Mouse (Mus musculus) lung, embryonic 16.5 days (tissue): ENCODE results near the gene Gm20605. TPM values are rescaled to one million over a fixed set of nuclear protein-coding genes. Genes with fewer than 3 reads are reported as not detected.
"Not testable (repeated sequence)": the region's sequence is repeated elsewhere in the genome, so short reads cannot be mapped to it uniquely, and the experiment has no call there.

Experiments used
- ATAC-seq: fragments of 200-750 bp; cut with Nextera tagmentation; 2 replicates; pipeline ENCODE4 v1.8.0; 2017; ENCODE audit warnings: low read depth, mild to moderate bottlenecking, moderate library complexity
- H3K27ac ChIP-seq: fragments of 300-500 bp; sonication (generic); 2 replicates; pipeline ENCODE4 v1.5.1; 2014; ENCODE audit warnings: mild to moderate bottlenecking, control low read depth, low read length
- H3K27me3 ChIP-seq: fragments of 300-500 bp; sonication (generic); 2 replicates; pipeline ENCODE4 v1.6.1; 2014; ENCODE audit warnings: low read depth, low read length, mixed read lengths; ENCODE audit not compliant: control insufficient read depth, insufficient read depth
- H3K36me3 ChIP-seq: fragments of 300-500 bp; sonication (generic); 2 replicates; pipeline ENCODE4 v1.6.1; 2014; ENCODE audit warnings: low read length; ENCODE audit not compliant: control insufficient read depth, insufficient read depth
- H3K4me1 ChIP-seq: fragments of 300-500 bp; sonication (generic); replicated peaks from 2 replicates; pipeline ENCODE4 v1.6.1; 2014; ENCODE audit warnings: low read length, mixed read lengths; ENCODE audit not compliant: control insufficient read depth, insufficient read depth
- H3K4me2 ChIP-seq: fragments of 300-500 bp; sonication (generic); 2 replicates; pipeline ENCODE4 v1.6.1; 2014; ENCODE audit warnings: low read depth, low read length, control low read depth
- H3K4me3 ChIP-seq: fragments of 300-500 bp; sonication (generic); 2 replicates; pipeline ENCODE4 v1.5.1; 2014; ENCODE audit warnings: mild to moderate bottlenecking, low read length, control low read depth
- H3K9ac ChIP-seq: fragments of 300-500 bp; sonication (generic); 2 replicates; pipeline ENCODE4 v1.6.1; 2014; ENCODE audit warnings: low read length, control low read depth
- H3K9me3 ChIP-seq: fragments of 300-500 bp; sonication (generic); 2 replicates; pipeline ENCODE4 v1.6.1; 2016; ENCODE audit warnings: low read length; ENCODE audit not compliant: control insufficient read depth
- WGBS: fragments of 180-500 bp; shearing (Covaris S2); extraction: QIAGEN DNeasy Blood & Tissue Kit; methylation state at CpG from one replicate; pipeline ENCODE4 v1.1.7; 2014; 5-methylcytosine and 5-hydroxymethylcytosine counted together
- polyA plus RNA-seq: library from polyadenylated mRNA; unstranded; fragments of >200 nt; fragmentation: Nextera tagmentation; extraction: Ambion mirVana; gene quantifications from 2 replicates; pipeline ENCODE4 v1.2.1, GENCODE M21; 2015

Gm20605 gene
- polyA plus RNA-seq, 1 experiment from 2014 or later: 14.8 TPM

DNA sequence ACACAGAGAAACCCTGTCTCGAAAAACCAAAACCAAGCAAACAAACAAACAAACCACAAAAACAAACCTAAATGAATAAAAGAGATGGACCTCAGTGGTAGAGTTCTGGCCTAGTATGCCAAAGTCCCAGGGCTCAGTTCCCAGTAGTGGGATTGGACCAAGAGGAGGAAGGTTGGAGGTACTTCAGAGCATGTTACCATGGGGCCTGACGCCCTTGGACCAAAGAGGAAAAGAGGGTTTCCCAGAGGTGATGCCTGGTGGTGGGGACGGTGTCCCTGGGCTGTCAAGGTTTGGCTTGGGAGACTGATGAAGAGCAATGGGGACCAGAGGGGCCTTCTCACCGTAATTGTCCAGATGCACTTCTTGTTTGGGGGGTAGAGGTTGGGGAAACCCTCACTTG is 18.9 kb upstream of the Gm20605 start:
- WGBS: 44% methylated on average over 4 of the region's 4 CpGs
- Histone ChIP-seq H3K27ac (peak overlapping the region; percentile 96), H3K4me3 (peak overlapping the region; percentile 48), H3K4me1 (peaks cover 36% of the 10 kb centered on the region), H3K4me2 (peak overlapping the region; percentile 61), H3K36me3 (no peaks in the 10 kb centered on the region; the same call in 1 of the 2 replicates), H3K27me3 (no peaks in the 10 kb centered on the region), H3K9me3 (no peaks in the 10 kb centered on the region), H3K9ac (peak overlapping the region; percentile 67)
- 0 out of 2 replicates have a peak, but pooled peaks have one; percentile 0 for ATAC-seq

- peak overlapping the region; percentile 48 for H3K4me3 ChIP-seq
- peak; percentile 86 for ATAC-seq
- no peaks in the 10 kb centered on the region for H3K27me3 ChIP-seq
- H3K4me1 ChIP-seq: peaks cover 36% of the 10 kb centered on the region
- peak overlapping the region; percentile 67 for H3K9ac ChIP-seq
- peak overlapping the region; percentile 96 for H3K27ac ChIP-seq
- H3K9me3 ChIP-seq: no peaks in the 10 kb centered on the region
- H3K36me3 ChIP-seq: no peaks in the 10 kb centered on the region; the same call in 1 of the 2 replicates
- 8% methylated on average over 12 of the region's 12 CpGs for WGBS
- peak overlapping the region; percentile 61 for H3K4me2 ChIP-seq
Observed at GRCm38 (mm10) chr5:137610548-137611244, 18.3 kb upstream of the Gm20605 start.

GRCm38 (mm10) chr5:137611245-137611602 is 17.8 kb upstream of the Gm20605 start:
- H3K4me3 ChIP-seq: peak overlapping the region; percentile 48
- peak overlapping the region; percentile 67 for H3K9ac ChIP-seq
- ATAC-seq: peak; percentile 82
- H3K4me1 ChIP-seq: peaks cover 36% of the 10 kb centered on the region
- peak overlapping the region; percentile 61 for H3K4me2 ChIP-seq
- no peaks in the 10 kb centered on the region for H3K27me3 ChIP-seq
- no peaks in the 10 kb centered on the region; the same call in 1 of the 2 replicates for H3K36me3 ChIP-seq
- no peaks in the 10 kb centered on the region for H3K9me3 ChIP-seq
- H3K27ac ChIP-seq: peak overlapping the region; percentile 96
- 11% methylated on average over 6 of the region's 6 CpGs for WGBS

GRCm38 (mm10) chr5:137613076-137613475 is 15.9 kb upstream of the Gm20605 start:
- WGBS: 70% methylated on average over 5 of the region's 5 CpGs

DNA sequence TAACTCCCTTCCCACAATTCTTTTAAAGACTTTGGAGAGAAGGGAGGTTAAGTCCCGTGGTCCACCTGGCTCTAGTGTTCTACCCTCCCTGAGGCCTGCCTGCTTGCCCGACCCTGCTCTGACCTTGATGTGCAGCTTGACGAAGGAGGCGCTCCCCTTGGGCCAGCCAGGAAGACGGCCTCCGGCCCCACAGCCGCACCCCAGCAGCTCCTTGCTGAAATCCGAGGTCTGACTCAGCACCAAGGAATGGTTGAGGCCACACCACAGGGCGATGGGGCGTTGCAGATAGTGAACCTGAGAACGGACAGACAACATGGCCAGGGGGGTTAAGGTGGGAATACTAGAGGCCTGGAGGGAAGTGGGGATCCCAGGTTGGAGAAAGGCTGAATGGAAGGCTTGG is 15.4 kb upstream of the Gm20605 start, which contains the start of gene Pcolce:
Gene Pcolce, minus strand, starts transcription at position 235 of the 400 bp plus-strand sequence.
- Histone ChIP-seq H3K9ac (peak within 1 kb of the TSS; percentile 46), H3K4me3 (no peak within 1 kb of the TSS), H3K4me1 (peaks cover 29% of the 10 kb centered on the region), H3K4me2 (no peak within 1 kb of the TSS), H3K27ac (no peak within 1 kb of the TSS), H3K27me3 (no peaks in the 10 kb centered on the region), H3K9me3 (no peaks in the 10 kb centered on the region), H3K36me3 (no peaks in the 10 kb centered on the region)
- 53% methylated on average over 11 of the region's 11 CpGs for WGBS
- no peak for ATAC-seq

More at GRCm38 (mm10) chr5:137613076-137613475, 15.9 kb upstream of the Gm20605 start:
- Histone ChIP-seq H3K9ac (no peak overlapping the region; the same call in 1 of the 2 replicates), H3K9me3 (no peaks in the 10 kb centered on the region), H3K4me1 (peaks cover 34% of the 10 kb centered on the region), H3K36me3 (no peaks in the 10 kb centered on the region), H3K4me2 (no peak overlapping the region), H3K27me3 (no peaks in the 10 kb centered on the region), H3K27ac (no peak overlapping the region), H3K4me3 (no peak overlapping the region)
- no peak for ATAC-seq

- ATAC-seq, H3K36me3 ChIP-seq, H3K4me2 ChIP-seq, H3K27me3 ChIP-seq, H3K9me3 ChIP-seq, H3K4me3 ChIP-seq, H3K27ac ChIP-seq, H3K9ac ChIP-seq: not testable (repeated sequence)
- H3K4me1 ChIP-seq: peaks cover 19% of the 10 kb centered on the region
- WGBS: 82% methylated on average over 2 of the region's 2 CpGs
Observed at GRCm38 (mm10) chr5:137614921-137615320, 14.1 kb upstream of the Gm20605 start.

- no peaks in the 10 kb centered on the region for H3K27me3 ChIP-seq
- no peak overlapping the region for H3K27ac ChIP-seq
- H3K4me3 ChIP-seq: no peak overlapping the region
- no peak overlapping the region for H3K9ac ChIP-seq
- no peak for ATAC-seq
- H3K9me3 ChIP-seq: no peaks in the 10 kb centered on the region
- no peak overlapping the region for H3K4me2 ChIP-seq
- peaks cover 15% of the 10 kb centered on the region for H3K4me1 ChIP-seq
- WGBS: 74% methylated on average over 7 of the region's 7 CpGs
- no peaks in the 10 kb centered on the region for H3K36me3 ChIP-seq
Observed at GRCm38 (mm10) chr5:137615347-137615746, 13.6 kb upstream of the Gm20605 start.

GRCm38 (mm10) chr5:137623937-137624530 is 4.9 kb upstream of the Gm20605 start:
- Histone ChIP-seq H3K4me3 (no peak overlapping the region), H3K9ac (no peak overlapping the region), H3K27ac (no peak overlapping the region), H3K4me2 (no peak overlapping the region), H3K9me3 (no peaks in the 10 kb centered on the region), H3K4me1 (peaks cover 3% of the 10 kb centered on the region; the same call in 1 of the 2 replicates), H3K27me3 (no peaks in the 10 kb centered on the region), H3K36me3 (no peaks in the 10 kb centered on the region)
- WGBS: 73% methylated on average over 11 of the region's 11 CpGs
- ATAC-seq: no peak

GRCm38 (mm10) chr5:137627991-137628390 is 984 bp upstream of the Gm20605 start:
- no peak for ATAC-seq
- no peaks in the 10 kb centered on the region for H3K9me3 ChIP-seq
- peaks cover 30% of the 10 kb centered on the region for H3K4me1 ChIP-seq
- H3K4me3 ChIP-seq: peak overlapping the region; percentile 67
- H3K4me2 ChIP-seq: peak overlapping the region; percentile 71
- H3K9ac ChIP-seq: peak overlapping the region; percentile 74
- WGBS: 2% methylated on average over 9 of the region's 9 CpGs
- no peaks in the 10 kb centered on the region for H3K27me3 ChIP-seq
- H3K36me3 ChIP-seq: no peaks in the 10 kb centered on the region
- H3K27ac ChIP-seq: peak overlapping the region; percentile 90
